Mouse (Mus musculus): ENCODE measurements around the gene Creb5. TPM values are rescaled to one million over a fixed set of nuclear protein-coding genes. Genes with fewer than 3 reads are reported as not detected.

Creb5 gene
- total and polyA plus RNA-seq, 3 experiments = 3.5 to 8.4 (median 6.1) TPM

DNA sequence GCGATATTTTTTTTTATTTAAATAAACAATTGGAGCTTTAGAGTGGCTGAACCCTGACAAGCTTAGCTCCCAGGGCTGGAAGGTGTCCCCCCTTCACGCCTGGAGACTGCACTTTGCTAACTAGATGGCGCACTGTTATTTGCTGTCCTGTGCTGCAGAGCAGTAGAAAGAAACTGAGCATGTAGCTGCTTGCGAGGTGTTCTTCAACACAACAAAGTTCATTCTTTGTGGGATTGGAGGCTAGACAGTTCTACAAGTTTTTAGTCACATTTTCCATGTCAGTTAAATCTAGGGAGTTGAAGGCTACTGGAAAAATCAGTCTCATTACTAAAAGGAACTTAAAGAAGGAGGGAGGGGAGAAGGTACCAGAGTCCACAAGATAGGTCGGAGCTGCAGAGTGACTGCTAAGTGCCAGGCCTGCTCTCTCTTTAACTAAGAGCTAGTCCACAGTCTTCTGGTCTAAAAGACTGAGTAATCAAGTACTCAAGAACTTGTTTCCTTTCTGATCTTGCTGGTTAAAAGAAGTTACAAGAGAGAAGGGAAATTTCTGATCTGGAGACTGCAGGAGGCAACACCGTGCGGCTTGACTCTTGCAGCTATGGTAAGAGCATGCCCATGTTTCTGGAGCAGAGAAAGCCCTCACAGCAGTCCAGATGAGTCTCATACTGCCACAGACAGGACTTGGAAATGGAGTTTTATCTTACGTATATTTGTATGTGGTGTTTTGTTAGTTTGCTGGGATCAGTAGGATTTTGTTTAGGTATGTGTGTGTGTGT lies 3.3 kb downstream of the Creb5 start:
- H3K4me1 ChIP-seq (ENCODE audit: control insufficient read depth, insufficient read depth, low read length) = 0 out of 2 replicates have a peak, but pooled peaks cover 1% of the 10 kb centered on the region
- TF ChIP-seq EP300 (IDR thresholded peaks at IDR 0.05; ENCODE audit: insufficient read depth, low read depth, low read length) = no peak
- peak; percentile 49 for TF ChIP-seq CTCF (IDR thresholded peaks at IDR 0.05)
- H3K4me3 ChIP-seq = no peak overlapping the region
- no peaks in the 10 kb centered on the region for H3K79me2 ChIP-seq (replicated peaks; ENCODE audit: control insufficient read depth, insufficient read depth, low read length)
- H3K27me3 ChIP-seq (ENCODE audit: control insufficient read depth, insufficient read depth, low read length) = no peaks in the 10 kb centered on the region
- DNase-seq = no peak
- H3K36me3 ChIP-seq (ENCODE audit: control insufficient read depth, insufficient read depth, low read length) = no peaks in the 10 kb centered on the region
- WGBS = 78% methylated on average over 8 of the region's 8 CpGs
- H3K27ac ChIP-seq = no peak overlapping the region
- intact Hi-C loops (cut with DNase I) = no loop called here
- no peak overlapping the region for H3K9ac ChIP-seq (ENCODE audit: low read depth, low read length)

- Histone ChIP-seq H3K27ac (no peak overlapping the region), H3K9ac (ENCODE audit: low read depth, low read length) (no peak overlapping the region), H3K4me1 (ENCODE audit: control insufficient read depth, insufficient read depth, low read length) (no peaks in the 10 kb centered on the region), H3K4me3 (no peak overlapping the region), H3K36me3 (ENCODE audit: control insufficient read depth, insufficient read depth, low read length) (no peaks in the 10 kb centered on the region), H3K27me3 (ENCODE audit: control insufficient read depth, insufficient read depth, low read length) (no peaks in the 10 kb centered on the region), H3K79me2 (replicated peaks; ENCODE audit: control insufficient read depth, insufficient read depth, low read length) (no peaks in the 10 kb centered on the region)
- WGBS = 55% methylated on average over 1 of the region's 1 CpGs
- no peak for DNase-seq
- TF ChIP-seq EP300 (IDR thresholded peaks at IDR 0.05; ENCODE audit: insufficient read depth, low read depth, low read length) = no peak
- TF ChIP-seq POLR2A (IDR thresholded peaks at IDR 0.05; ENCODE audit: insufficient read depth, low read depth, low read length) = no peak
- no peak for TF ChIP-seq CTCF (IDR thresholded peaks at IDR 0.05)
- intact Hi-C loops (cut with DNase I) = no loop called here
Measured at GRCm38 (mm10) chr6:53292931-53293330, 5.9 kb downstream of the Creb5 start.

DNA sequence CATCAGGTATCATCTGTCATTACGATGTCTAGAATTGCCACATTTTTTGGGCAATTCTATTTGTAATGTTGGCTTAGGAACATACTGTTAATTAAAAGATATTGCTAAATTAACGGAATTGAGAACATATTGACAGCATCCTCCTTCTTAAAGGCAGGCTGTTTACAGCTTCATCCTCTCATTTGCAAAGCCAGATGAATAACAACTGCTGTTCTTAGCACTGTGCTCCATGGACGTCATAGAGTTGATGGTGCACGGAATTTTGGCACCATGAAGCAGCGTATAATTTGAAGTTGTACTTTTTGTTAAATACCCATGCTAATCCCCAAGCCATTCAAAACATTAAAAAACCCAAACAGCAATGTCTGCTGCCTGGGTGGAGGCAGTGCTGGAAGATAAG lies 10.8 kb downstream of the Creb5 start:
- WGBS = 84% methylated on average over 5 of the region's 5 CpGs
- no peak for DNase-seq
- H3K27me3 ChIP-seq (ENCODE audit: control insufficient read depth, insufficient read depth, low read length) = no peaks in the 10 kb centered on the region
- TF ChIP-seq CTCF (IDR thresholded peaks at IDR 0.05) (no peak), POLR2A (IDR thresholded peaks at IDR 0.05; ENCODE audit: insufficient read depth, low read depth, low read length) (no peak), EP300 (IDR thresholded peaks at IDR 0.05; ENCODE audit: insufficient read depth, low read depth, low read length) (no peak)
- no peaks in the 10 kb centered on the region for H3K36me3 ChIP-seq (ENCODE audit: control insufficient read depth, insufficient read depth, low read length)
- H3K27ac ChIP-seq = no peak overlapping the region
- H3K79me2 ChIP-seq (replicated peaks; ENCODE audit: control insufficient read depth, insufficient read depth, low read length) = no peaks in the 10 kb centered on the region; the same call in 1 of the 2 replicates
- intact Hi-C loops (cut with DNase I) = no loop called here
- no peak overlapping the region for H3K9ac ChIP-seq (ENCODE audit: low read depth, low read length)
- H3K4me3 ChIP-seq = no peak overlapping the region
- H3K4me1 ChIP-seq (ENCODE audit: control insufficient read depth, insufficient read depth, low read length) = no peaks in the 10 kb centered on the region

DNA sequence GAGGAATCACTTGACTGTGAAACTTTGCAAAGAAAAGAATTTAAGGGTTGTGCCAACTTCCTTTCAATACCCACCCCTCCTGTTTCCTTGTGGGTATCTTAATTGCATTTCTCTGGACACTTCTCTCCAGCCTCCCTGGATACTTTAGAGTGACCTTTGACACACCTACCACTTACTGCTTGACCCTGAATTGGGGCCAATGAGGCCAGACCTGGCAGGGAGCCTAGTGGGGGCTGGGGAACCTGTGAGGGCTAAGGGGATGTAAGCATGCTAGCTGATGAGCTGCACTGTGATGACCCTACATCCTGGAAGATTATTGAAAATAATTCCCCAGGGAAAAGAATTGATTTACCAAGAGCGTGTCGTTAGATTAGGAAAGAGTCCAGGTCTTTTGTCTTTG lies 17.1 kb downstream of the Creb5 start:
- Histone ChIP-seq H3K36me3 (ENCODE audit: control insufficient read depth, insufficient read depth, low read length) (no peaks in the 10 kb centered on the region), H3K4me3 (no peak overlapping the region), H3K79me2 (replicated peaks; ENCODE audit: control insufficient read depth, insufficient read depth, low read length) (no peaks in the 10 kb centered on the region; the same call in 1 of the 2 replicates), H3K9ac (ENCODE audit: low read depth, low read length) (no peak overlapping the region), H3K4me1 (ENCODE audit: control insufficient read depth, insufficient read depth, low read length) (0 out of 2 replicates have a peak, but pooled peaks cover 1% of the 10 kb centered on the region), H3K27me3 (ENCODE audit: control insufficient read depth, insufficient read depth, low read length) (no peaks in the 10 kb centered on the region), H3K27ac (no peak overlapping the region)
- no peak for DNase-seq
- 71% methylated on average over 2 of the region's 2 CpGs for WGBS
- intact Hi-C loops (cut with DNase I) = no loop called here
- TF ChIP-seq POLR2A (IDR thresholded peaks at IDR 0.05; ENCODE audit: insufficient read depth, low read depth, low read length) (no peak), EP300 (IDR thresholded peaks at IDR 0.05; ENCODE audit: insufficient read depth, low read depth, low read length) (no peak), CTCF (IDR thresholded peaks at IDR 0.05) (no peak)

- TF ChIP-seq CTCF (IDR thresholded peaks at IDR 0.05) = no peak
- TF ChIP-seq EP300 (IDR thresholded peaks at IDR 0.05; ENCODE audit: insufficient read depth, low read depth, low read length) = no peak
- no peaks in the 10 kb centered on the region; the same call in 1 of the 2 replicates for H3K79me2 ChIP-seq (replicated peaks; ENCODE audit: control insufficient read depth, insufficient read depth, low read length)
- 93% methylated on average over 4 of the region's 4 CpGs for WGBS
- H3K4me1 ChIP-seq (ENCODE audit: control insufficient read depth, insufficient read depth, low read length) = 0 out of 2 replicates have a peak, but pooled peaks cover 1% of the 10 kb centered on the region
- H3K9ac ChIP-seq (ENCODE audit: low read depth, low read length) = no peak overlapping the region
- no peak overlapping the region for H3K27ac ChIP-seq
- H3K36me3 ChIP-seq (ENCODE audit: control insufficient read depth, insufficient read depth, low read length) = no peaks in the 10 kb centered on the region
- no peak overlapping the region for H3K4me3 ChIP-seq
- DNase-seq = no peak
- intact Hi-C loops (cut with DNase I) = no loop called here
- H3K27me3 ChIP-seq (ENCODE audit: control insufficient read depth, insufficient read depth, low read length) = no peaks in the 10 kb centered on the region
Measured at GRCm38 (mm10) chr6:53306156-53306555, 19.1 kb downstream of the Creb5 start.

DNA sequence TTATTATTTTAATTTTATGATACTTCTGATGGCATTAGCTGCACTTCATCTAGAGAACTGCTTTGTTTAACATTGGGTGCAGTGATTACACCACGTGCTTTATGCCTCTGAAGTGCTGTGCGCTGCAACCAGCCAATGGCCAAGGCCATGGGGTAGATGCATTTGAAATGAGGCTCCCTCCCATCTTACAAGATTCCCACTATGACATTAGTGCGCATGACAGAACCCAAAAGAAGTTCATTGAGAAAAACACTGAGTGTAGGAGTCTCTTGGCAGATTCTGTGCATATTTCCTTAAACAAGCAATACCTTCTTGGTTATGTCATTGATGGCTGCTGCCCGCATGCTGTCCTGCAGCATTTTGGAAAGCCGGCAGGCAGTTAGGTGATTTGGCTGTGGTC lies 19.6 kb downstream of the Creb5 start:
- H3K27ac ChIP-seq = no peak overlapping the region
- no peaks in the 10 kb centered on the region for H3K27me3 ChIP-seq (ENCODE audit: control insufficient read depth, insufficient read depth, low read length)
- H3K9ac ChIP-seq (ENCODE audit: low read depth, low read length) = no peak overlapping the region
- no peak overlapping the region for H3K4me3 ChIP-seq
- TF ChIP-seq CTCF (IDR thresholded peaks at IDR 0.05) (no peak), EP300 (IDR thresholded peaks at IDR 0.05; ENCODE audit: insufficient read depth, low read depth, low read length) (no peak), POLR2A (IDR thresholded peaks at IDR 0.05; ENCODE audit: insufficient read depth, low read depth, low read length) (no peak)
- H3K36me3 ChIP-seq (ENCODE audit: control insufficient read depth, insufficient read depth, low read length) = no peaks in the 10 kb centered on the region
- no peak for DNase-seq
- H3K4me1 ChIP-seq (ENCODE audit: control insufficient read depth, insufficient read depth, low read length) = 0 out of 2 replicates have a peak, but pooled peaks cover 1% of the 10 kb centered on the region
- intact Hi-C loops (cut with DNase I) = no loop called here
- no peaks in the 10 kb centered on the region; the same call in 1 of the 2 replicates for H3K79me2 ChIP-seq (replicated peaks; ENCODE audit: control insufficient read depth, insufficient read depth, low read length)
- 79% methylated on average over 5 of the region's 5 CpGs for WGBS

All from heart, adult 2 months (tissue).